Mouse (Mus musculus) kidney, adult 2 months (tissue): ENCODE data around the gene Myo6.

ENCODE experiments used
- CTCF ChIP-seq: fragments of 200-500 bp; conservative IDR thresholded peaks from 2 replicates; pipeline ENCODE4 v1.5.1; 2011; ENCODE audit warnings: low read depth, mild to moderate bottlenecking, control low read depth, low read length, moderate library complexity, mixed read lengths; ENCODE audit not compliant: insufficient read depth, insufficient read length
- POLR2A ChIP-seq: fragments of 200-500 bp; IDR thresholded peaks from one replicate; pipeline ENCODE4 v1.6.1; 2011; ENCODE audit warnings: low read depth, low read length, control low read depth

GRCm38 (mm10) chr9:80173629-80174028, 8.8 kb downstream of the Myo6 start:
- no peak for TF ChIP-seq CTCF
- TF ChIP-seq POLR2A: no peak
